Mouse (Mus musculus) embryonic stem cell, embryonic (primary cell): ENCODE measurements around the gene Cd70.

ENCODE experiments used
- CTCF ChIA-PET, 4 experiments: fragments of 300-600 bp in 2 of 4; fragments of 350-600 bp in 2 of 4; sonication (Branson Sonifier 250); formaldehyde crosslinking; loops; one replicate each; lab custom pipeline; 2022; ENCODE audit warnings: inconsistent platforms in 2 of 4; lab: Charles Lee
- POLR2A ChIA-PET, 4 experiments: fragments of 300-600 bp in 2 of 4; fragments of 350-600 bp in 2 of 4; sonication (Branson Sonifier 250); formaldehyde crosslinking; loops; one replicate each; lab custom pipeline; 2022; ENCODE audit warnings: antibody characterized with exemption in 4 of 4, inconsistent platforms in 1 of 4; lab: Charles Lee

Gene Cd70

GRCm38 (mm10) chr17:57148994-57149803 lies at the start of gene Cd70:
TSS of gene Cd70 (minus strand) at chr17:57149777.
- POLR2A ChIA-PET: interaction anchor here in 1 of 4 experiments (0.6 to 1.6 kb wide), 4 partner anchors 26 to 137 kb away, joined by 3 to 5 read pairs (median 4); partner anchors contain the start of genes Khsrp and Tnfsf9
- CTCF ChIA-PET: interaction anchor here in 3 of 4 experiments (1.0 to 1.2 kb wide), 4 partner anchors 10 to 53 kb away, joined by 3 to 5 read pairs (median 4); no protein-coding TSS in a partner anchor

GRCm38 (mm10) chr17:57198252-57198651 lies 48.7 kb upstream of the Cd70 start:
- POLR2A ChIA-PET: interaction anchor here in 1 of 4 experiments (0.5 kb wide), 1 partner anchor 207 kb away, joined by 3 read pairs; no protein-coding TSS in a partner anchor

GRCm38 (mm10) chr17:57195326-57196010 lies 45.9 kb upstream of the Cd70 start:
- CTCF ChIA-PET: interaction anchor here in 1 of 4 experiments (1.4 kb wide), 1 partner anchor 15 kb away, joined by 3 read pairs; no protein-coding TSS in a partner anchor

More at GRCm38 (mm10) chr17:57198252-57198651, 48.7 kb upstream of the Cd70 start:
- CTCF ChIA-PET: interaction anchor here in 1 of 4 experiments (0.7 kb wide), 1 partner anchor 17 kb away, joined by 3 read pairs; no protein-coding TSS in a partner anchor

GRCm38 (mm10) chr17:57194771-57195170 lies 45.2 kb upstream of the Cd70 start:
- ChIA-PET CTCF (interaction anchor here in 1 of 4 experiments (1.4 kb wide), 1 partner anchor 14 kb away, joined by 3 read pairs; no protein-coding TSS in a partner anchor), POLR2A (interaction anchor here in 1 of 4 experiments (1.6 kb wide), 1 partner anchor 183 kb away, joined by 4 read pairs; the partner anchor contains the start of genes Gm17949 and Gtf2f1)

More at GRCm38 (mm10) chr17:57195326-57196010, 45.9 kb upstream of the Cd70 start:
- POLR2A ChIA-PET: interaction anchor here in 1 of 4 experiments (1.6 kb wide), 1 partner anchor 184 kb away, joined by 4 read pairs; the partner anchor contains the start of genes Gm17949 and Gtf2f1

- ChIA-PET CTCF (no interaction called here), POLR2A (no interaction called here)
Observed at GRCm38 (mm10) chr17:57194041-57194507, 44.5 kb upstream of the Cd70 start, which contains the start of gene Tnfsf14. TSS of gene Tnfsf14 (minus strand) at chr17:57194177.

GRCm38 (mm10) chr17:57188510-57189192 lies 39.1 kb upstream of the Cd70 start:
- ChIA-PET POLR2A (no interaction called here), CTCF (interaction anchor here in 2 of 4 experiments (0.8 to 1.7 kb wide), 2 partner anchors 9 to 22 kb away, joined by 3 to 4 read pairs; no protein-coding TSS in a partner anchor)

- CTCF ChIA-PET: interaction anchor here in 2 of 4 experiments (0.6 to 0.7 kb wide), 4 partner anchors 13 to 362 kb away, joined by 4 to 6 read pairs (median 5); no protein-coding TSS in a partner anchor
- POLR2A ChIA-PET: interaction anchor here in 1 of 4 experiments (1.0 kb wide), 1 partner anchor 98 kb away, joined by 4 read pairs; the partner anchor contains the start of gene Tubb4a
Observed at GRCm38 (mm10) chr17:57185641-57186040, 36.1 kb upstream of the Cd70 start.

- ChIA-PET POLR2A (no interaction called here), CTCF (no interaction called here)
Observed at GRCm38 (mm10) chr17:57182871-57183270, 33.3 kb upstream of the Cd70 start.

- ChIA-PET POLR2A (interaction anchor here in 1 of 4 experiments (0.6 kb wide), 1 partner anchor 13 kb away, joined by 3 read pairs; no protein-coding TSS in a partner anchor), CTCF (interaction anchor here in 2 of 4 experiments (0.8 to 2.0 kb wide), 12 partner anchors 8 to 362 kb away, joined by 3 to 13 read pairs (median 4); partner anchors contain the start of gene Vav1 (in 1 of the 2))
Observed at GRCm38 (mm10) chr17:57180363-57180762, 30.8 kb upstream of the Cd70 start.

- ChIA-PET CTCF (no interaction called here), POLR2A (no interaction called here)
Observed at GRCm38 (mm10) chr17:57173351-57173750, 23.8 kb upstream of the Cd70 start.

- ChIA-PET POLR2A (no interaction called here), CTCF (no interaction called here)
Observed at GRCm38 (mm10) chr17:57172378-57172777, 22.8 kb upstream of the Cd70 start.

GRCm38 (mm10) chr17:57170616-57171260 lies 21.2 kb upstream of the Cd70 start:
- CTCF ChIA-PET: interaction anchor here in 1 of 4 experiments (1.4 kb wide), 1 partner anchor 164 kb away, joined by 3 read pairs; no protein-coding TSS in a partner anchor
- POLR2A ChIA-PET: no interaction called here

- POLR2A ChIA-PET: interaction anchor here in 3 of 4 experiments (0.7 to 2.2 kb wide), 20 partner anchors 13 to 170 kb away, joined by 3 to 12 read pairs (median 4); partner anchors contain the start of genes Alkbh7 (in 1 of the 3), Gm17949 (in 1 of the 3), Gpr108 (in 1 of the 3) and Gtf2f1 (in 1 of the 3)
- CTCF ChIA-PET: interaction anchor here (0.5 to 2.9 kb wide), 67 partner anchors 13 to 1276 kb away, joined by 3 to 36 read pairs (median 4); partner anchors contain the start of genes Alkbh7 (in 3 of the 4), Gpr108 (in 2 of the 4), Cd70 (in 1 of the 4) and Crb3 (in 1 of the 4)
Observed at GRCm38 (mm10) chr17:57166800-57167791, 17.5 kb upstream of the Cd70 start.

- ChIA-PET POLR2A (no interaction called here), CTCF (no interaction called here)
Observed at GRCm38 (mm10) chr17:57153787-57154186, 4.2 kb upstream of the Cd70 start.

GRCm38 (mm10) chr17:57153006-57153405 lies 3.4 kb upstream of the Cd70 start:
- CTCF ChIA-PET: interaction anchor here in 1 of 4 experiments (1.7 kb wide), 1 partner anchor 14 kb away, joined by 7 read pairs; no protein-coding TSS in a partner anchor

More at GRCm38 (mm10) chr17:57153006-57153405, 3.4 kb upstream of the Cd70 start:
- POLR2A ChIA-PET: interaction anchor here in 1 of 4 experiments (0.6 kb wide), 1 partner anchor 390 kb away, joined by 3 read pairs; no protein-coding TSS in a partner anchor
